Mouse (Mus musculus) forebrain, embryonic 16.5 days (tissue): ENCODE data around the gene Nob1. TPM values are rescaled to one million over a fixed set of nuclear protein-coding genes. Genes with fewer than 3 reads are reported as not detected.

Experiments
- ATAC-seq: fragments of 200-750 bp; cut with Nextera tagmentation; 2 replicates; pipeline ENCODE4 v1.8.0; 2017; ENCODE audit warnings: mild to moderate bottlenecking, moderate library complexity
- H3K27ac ChIP-seq: fragments of 300-500 bp; sonication (generic); 2 replicates; pipeline ENCODE4 v1.5.1; 2014; ENCODE audit warnings: low read length, control low read depth
- H3K27me3 ChIP-seq: fragments of 300-500 bp; sonication (generic); replicated peaks from 2 replicates; pipeline ENCODE4 v1.6.1; 2014; ENCODE audit warnings: low read length; ENCODE audit not compliant: control insufficient read depth, insufficient read depth
- H3K36me3 ChIP-seq: fragments of 300-500 bp; sonication (generic); 2 replicates; pipeline ENCODE4 v1.6.1; 2014; ENCODE audit not compliant: control insufficient read depth, insufficient read depth
- H3K4me1 ChIP-seq: fragments of 300-500 bp; sonication (generic); replicated peaks from 2 replicates; pipeline ENCODE4 v1.6.1; 2014; ENCODE audit warnings: low read length; ENCODE audit not compliant: control insufficient read depth, insufficient read depth
- H3K4me2 ChIP-seq: fragments of 300-500 bp; sonication (generic); 2 replicates; pipeline ENCODE4 v1.6.1; 2014; ENCODE audit warnings: mild to moderate bottlenecking, low read length, control low read depth
- H3K4me3 ChIP-seq: fragments of 300-500 bp; sonication (generic); replicated peaks from 2 replicates; pipeline ENCODE4 v1.5.1; 2014; ENCODE audit warnings: mild to moderate bottlenecking, low read length, control low read depth
- H3K9ac ChIP-seq: fragments of 300-500 bp; sonication (generic); replicated peaks from 2 replicates; pipeline ENCODE4 v1.6.1; 2014; ENCODE audit warnings: low read depth, low read length, control low read depth
- H3K9me3 ChIP-seq: fragments of 300-500 bp; sonication (generic); 2 replicates; pipeline ENCODE4 v1.6.1; 2016; ENCODE audit warnings: low read length; ENCODE audit not compliant: control insufficient read depth
- WGBS: fragments of 180-500 bp; shearing (Covaris S2); extraction: QIAGEN DNeasy Blood & Tissue Kit; methylation state at CpG from one replicate; pipeline ENCODE4 v1.1.7; 2014; 5-methylcytosine and 5-hydroxymethylcytosine counted together
- polyA plus RNA-seq: library from polyadenylated mRNA; unstranded; fragments of >200 nt; fragmentation: Nextera tagmentation; extraction: Ambion mirVana; gene quantifications from 2 replicates; pipeline ENCODE4 v1.2.1, GENCODE M21; 2015

Nob1 gene
- polyA plus RNA-seq, 1 experiment from 2014 or later: 90.0 TPM

GRCm38 (mm10) chr8:107439880-107440625 lies 15.2 kb upstream of the Nob1 start:
- WGBS: 89% methylated on average over 3 of the region's 3 CpGs

GRCm38 (mm10) chr8:107437711-107438110 lies 12.9 kb upstream of the Nob1 start:
- Histone ChIP-seq H3K36me3 (no peaks in the 10 kb centered on the region), H3K27ac (no peak overlapping the region), H3K4me2 (no peak overlapping the region), H3K4me1 (peaks cover 15% of the 10 kb centered on the region), H3K4me3 (no peak overlapping the region), H3K9ac (no peak overlapping the region), H3K27me3 (no peaks in the 10 kb centered on the region), H3K9me3 (no peaks in the 10 kb centered on the region)
- ATAC-seq: no peak
- 83% methylated on average over 2 of the region's 2 CpGs for WGBS

More at GRCm38 (mm10) chr8:107439880-107440625, 15.2 kb upstream of the Nob1 start:
- no peak overlapping the region for H3K9ac ChIP-seq
- no peak for ATAC-seq
- H3K27ac ChIP-seq: no peak overlapping the region
- no peaks in the 10 kb centered on the region for H3K36me3 ChIP-seq
- no peak overlapping the region for H3K4me3 ChIP-seq
- no peaks in the 10 kb centered on the region for H3K27me3 ChIP-seq
- H3K9me3 ChIP-seq: no peaks in the 10 kb centered on the region
- no peak overlapping the region for H3K4me2 ChIP-seq
- H3K4me1 ChIP-seq: peaks cover 15% of the 10 kb centered on the region

GRCm38 (mm10) chr8:107436841-107437421 lies 12.1 kb upstream of the Nob1 start:
- H3K4me2 ChIP-seq: peak overlapping the region; percentile 79
- H3K27ac ChIP-seq: peak overlapping the region; percentile 83
- H3K9ac ChIP-seq: peak overlapping the region; percentile 92
- ATAC-seq: peak; percentile 15; the same call in 1 of the 2 replicates
- WGBS: 12% methylated on average over 16 of the region's 16 CpGs
- no peaks in the 10 kb centered on the region for H3K36me3 ChIP-seq
- peaks cover 15% of the 10 kb centered on the region for H3K4me1 ChIP-seq
- H3K4me3 ChIP-seq: peak overlapping the region; percentile 93
- no peaks in the 10 kb centered on the region for H3K9me3 ChIP-seq
- H3K27me3 ChIP-seq: no peaks in the 10 kb centered on the region

GRCm38 (mm10) chr8:107435962-107436831 lies 11.3 kb upstream of the Nob1 start, which contains the start of gene Wwp2:
Gene Wwp2 (plus strand): TSS chr8:107436365.
- Histone ChIP-seq H3K4me1 (peaks cover 15% of the 10 kb centered on the region), H3K27ac (peak within 1 kb of the TSS; percentile 83), H3K27me3 (no peaks in the 10 kb centered on the region), H3K9ac (peak within 1 kb of the TSS; percentile 92), H3K9me3 (no peaks in the 10 kb centered on the region), H3K4me2 (peak within 1 kb of the TSS; percentile 88), H3K4me3 (peak within 1 kb of the TSS; percentile 93), H3K36me3 (no peaks in the 10 kb centered on the region)
- ATAC-seq: peak; percentile 87
- under 1% methylated on average over 58 of the region's 81 CpGs for WGBS

- Histone ChIP-seq H3K36me3 (no peaks in the 10 kb centered on the region), H3K9ac (peak overlapping the region; percentile 92; the same call in 1 of the 2 replicates), H3K27me3 (no peaks in the 10 kb centered on the region), H3K4me3 (peak overlapping the region; percentile 93), H3K4me2 (peak overlapping the region; percentile 88), H3K9me3 (no peaks in the 10 kb centered on the region), H3K27ac (no peak overlapping the region), H3K4me1 (peaks cover 15% of the 10 kb centered on the region)
- WGBS: 29% methylated on average over 11 of the region's 11 CpGs
- 0 out of 2 replicates have a peak, but pooled peaks have one; percentile 4 for ATAC-seq
Observed at GRCm38 (mm10) chr8:107435421-107435961, 10.6 kb upstream of the Nob1 start.

GRCm38 (mm10) chr8:107430821-107431220 lies 6.0 kb upstream of the Nob1 start:
- no peak for ATAC-seq

GRCm38 (mm10) chr8:107425230-107425597 lies 363 bp upstream of the Nob1 start:
- H3K27ac ChIP-seq: no peak overlapping the region
- H3K9me3 ChIP-seq: no peaks in the 10 kb centered on the region
- H3K9ac ChIP-seq: no peak overlapping the region
- H3K4me1 ChIP-seq: peaks cover 20% of the 10 kb centered on the region
- WGBS: 47% methylated on average over 8 of the region's 8 CpGs
- no peak overlapping the region; the same call in 1 of the 2 replicates for H3K4me3 ChIP-seq
- H3K36me3 ChIP-seq: peaks cover 6% of the 10 kb centered on the region
- H3K27me3 ChIP-seq: no peaks in the 10 kb centered on the region
- ATAC-seq: no peak
- 0 out of 2 replicates have a peak overlapping the region, but pooled peaks have one; percentile 12 for H3K4me2 ChIP-seq

More at GRCm38 (mm10) chr8:107430821-107431220, 6.0 kb upstream of the Nob1 start:
- Histone ChIP-seq H3K9me3 (no peaks in the 10 kb centered on the region), H3K4me3 (no peak overlapping the region), H3K9ac (no peak overlapping the region), H3K27me3 (no peaks in the 10 kb centered on the region), H3K4me1 (peaks cover 4% of the 10 kb centered on the region), H3K27ac (no peak overlapping the region), H3K36me3 (no peaks in the 10 kb centered on the region), H3K4me2 (no peak overlapping the region)
- 86% methylated on average over 8 of the region's 8 CpGs for WGBS

- H3K9ac ChIP-seq: peak overlapping the region; percentile 72
- 33% methylated on average over 9 of the region's 9 CpGs for WGBS
- H3K27ac ChIP-seq: peak overlapping the region; percentile 13; the same call in 1 of the 2 replicates
- 0 out of 2 replicates have a peak, but pooled peaks have one; percentile 5 for ATAC-seq
- peak overlapping the region; percentile 86 for H3K4me3 ChIP-seq
- H3K36me3 ChIP-seq: peaks cover 9% of the 10 kb centered on the region
- peak overlapping the region; percentile 95 for H3K4me2 ChIP-seq
- H3K27me3 ChIP-seq: no peaks in the 10 kb centered on the region
- H3K4me1 ChIP-seq: peaks cover 20% of the 10 kb centered on the region
- no peaks in the 10 kb centered on the region for H3K9me3 ChIP-seq
Observed at GRCm38 (mm10) chr8:107424176-107424575, 675 bp downstream of the Nob1 start.
